Mouse (Mus musculus) thymus, adult 2 months (tissue): ENCODE measurements around the gene Neurl4. TPM values are rescaled to one million over a fixed set of nuclear protein-coding genes. Genes with fewer than 3 reads are reported as not detected.

Source experiments
- DNase-seq: peaks from one replicate; pipeline ENCODE4 v3.0.0; 2021
- H3K27ac ChIP-seq: fragments of 200-500 bp; 2 replicates; pipeline ENCODE4 v1.5.1; 2012; ENCODE audit warnings: low read length, control low read depth; ENCODE audit not compliant: control insufficient read depth, insufficient read depth
- H3K27me3 ChIP-seq: fragments of 200-500 bp; 2 replicates; pipeline ENCODE4 v1.6.1; 2012; ENCODE audit warnings: mild to moderate bottlenecking, low read length, moderate library complexity, mixed read lengths; ENCODE audit not compliant: control insufficient read depth, insufficient read depth
- H3K36me3 ChIP-seq: fragments of 200-500 bp; 2 replicates; pipeline ENCODE4 v1.6.1; 2012; ENCODE audit warnings: mild to moderate bottlenecking, low read length, moderate library complexity; ENCODE audit not compliant: control insufficient read depth, insufficient read depth
- H3K4me1 ChIP-seq: fragments of 200-500 bp; replicated peaks from 2 replicates; pipeline ENCODE4 v1.6.1; 2012; ENCODE audit warnings: low read length; ENCODE audit not compliant: control insufficient read depth, insufficient read depth
- H3K4me3 ChIP-seq: fragments of 200-500 bp; 2 replicates; pipeline ENCODE4 v1.5.1; 2012; ENCODE audit warnings: mild to moderate bottlenecking, low read length, control low read depth, moderate library complexity; ENCODE audit not compliant: control insufficient read depth, insufficient read depth
- CTCF ChIP-seq: fragments of 200-500 bp; IDR thresholded peaks from 2 replicates; pipeline ENCODE4 v1.5.1; 2012; ENCODE audit warnings: mild to moderate bottlenecking, control low read depth, low read length, moderate library complexity, borderline replicate concordance; ENCODE audit not compliant: control insufficient read depth, poor library complexity, insufficient read depth; ENCODE audit errors: extremely low read depth
- POLR2A ChIP-seq: fragments of 200-500 bp; IDR thresholded peaks from 2 replicates; pipeline ENCODE4 v1.6.1; 2012; ENCODE audit warnings: mild to moderate bottlenecking, low read length, control low read depth, moderate library complexity; ENCODE audit not compliant: control insufficient read depth, poor library complexity, insufficient read depth; ENCODE audit errors: extremely low read depth
- WGBS: fragments of 180-500 bp; shearing (Covaris S2); methylation state at CpG from one replicate; pipeline ENCODE4 v1.1.7; 2018; 5-methylcytosine and 5-hydroxymethylcytosine counted together
- polyA plus RNA-seq: library from polyadenylated mRNA; depleted of rRNA; stranded (reverse); fragments of >200 nt; gene quantifications from 2 replicates; pipeline ENCODE4 v1.2.3, GENCODE M21; 2012

The Neurl4 gene
- polyA plus RNA-seq, 1 experiment = 85.3 TPM

DNA sequence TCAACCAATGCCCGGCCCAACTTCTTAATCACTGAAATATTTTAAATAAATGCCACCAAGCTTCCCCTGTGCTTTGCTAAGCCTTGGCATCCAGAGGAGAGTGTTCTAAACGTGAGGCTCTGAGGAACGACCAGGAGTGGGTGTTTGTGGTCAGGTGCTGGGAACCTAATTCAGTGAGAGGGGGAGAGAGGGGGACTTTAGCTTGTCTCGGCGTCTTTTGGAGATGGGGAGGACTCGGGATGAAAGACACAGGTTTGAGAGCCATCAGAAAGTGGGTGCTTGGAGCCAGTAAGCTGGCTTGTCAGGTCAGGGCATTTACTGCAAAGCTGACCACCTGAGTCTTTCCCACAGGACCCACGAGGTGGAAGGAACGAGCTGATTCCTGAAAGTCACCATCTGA is 30.9 kb downstream of the Neurl4 start:
- no peaks in the 10 kb centered on the region for H3K27me3 ChIP-seq
- TF ChIP-seq CTCF (no peak), POLR2A (no peak)
- peaks cover 36% of the 10 kb centered on the region for H3K4me1 ChIP-seq
- no peak overlapping the region for H3K4me3 ChIP-seq
- H3K36me3 ChIP-seq = no peaks in the 10 kb centered on the region
- DNase-seq = no peak
- 22% methylated on average over 8 of the region's 8 CpGs for WGBS
- peak overlapping the region; percentile 91; the same call in 1 of the 2 replicates for H3K27ac ChIP-seq

DNA sequence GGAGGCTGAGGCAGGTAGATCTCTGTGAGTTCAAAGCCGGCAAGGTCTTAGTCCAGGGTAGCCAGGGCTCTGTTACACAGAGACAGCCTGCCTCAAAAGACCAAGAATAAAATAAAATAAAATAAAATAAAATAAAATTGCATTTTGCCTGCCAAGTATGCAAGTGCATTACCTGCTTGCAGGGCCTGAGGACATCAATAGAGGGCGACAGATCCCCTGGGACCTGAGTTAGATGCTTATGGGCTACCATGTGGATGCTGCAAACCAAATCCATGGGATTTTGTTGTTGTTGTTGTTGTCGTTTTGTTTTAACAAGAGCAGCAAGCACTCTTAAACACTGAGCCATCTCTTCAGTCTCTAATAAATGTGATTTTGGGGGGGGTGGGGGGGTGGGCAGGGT is 31.4 kb downstream of the Neurl4 start:
- no peak for TF ChIP-seq POLR2A
- Histone ChIP-seq H3K4me1 (peaks cover 39% of the 10 kb centered on the region), H3K4me3 (no peak overlapping the region), H3K27me3 (no peaks in the 10 kb centered on the region), H3K27ac (peak overlapping the region; percentile 91; the same call in 1 of the 2 replicates), H3K36me3 (no peaks in the 10 kb centered on the region)
- WGBS = 68% methylated on average over 3 of the region's 3 CpGs
- peak; percentile 48 for DNase-seq

DNA sequence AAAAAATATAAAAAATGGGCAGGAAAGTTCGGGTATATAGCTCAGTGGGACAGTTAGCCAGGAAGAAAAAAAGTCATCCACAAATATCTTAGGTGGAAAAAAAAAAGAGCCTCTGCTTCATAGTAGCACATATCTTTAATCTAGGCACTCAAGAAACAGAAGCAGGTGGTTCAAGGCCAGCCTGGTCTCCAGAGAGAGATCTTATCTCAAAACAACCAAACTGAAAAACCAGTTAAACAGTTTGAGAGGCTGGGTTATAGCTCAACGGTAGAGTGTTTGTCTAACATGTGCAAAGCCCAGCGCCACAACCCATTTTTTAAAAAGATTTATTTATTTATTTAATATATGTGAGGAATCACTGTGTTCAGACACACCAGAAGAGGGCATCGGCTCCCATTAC is 32.2 kb downstream of the Neurl4 start:
- H3K27me3 ChIP-seq = no peaks in the 10 kb centered on the region
- no peak for DNase-seq

DNA sequence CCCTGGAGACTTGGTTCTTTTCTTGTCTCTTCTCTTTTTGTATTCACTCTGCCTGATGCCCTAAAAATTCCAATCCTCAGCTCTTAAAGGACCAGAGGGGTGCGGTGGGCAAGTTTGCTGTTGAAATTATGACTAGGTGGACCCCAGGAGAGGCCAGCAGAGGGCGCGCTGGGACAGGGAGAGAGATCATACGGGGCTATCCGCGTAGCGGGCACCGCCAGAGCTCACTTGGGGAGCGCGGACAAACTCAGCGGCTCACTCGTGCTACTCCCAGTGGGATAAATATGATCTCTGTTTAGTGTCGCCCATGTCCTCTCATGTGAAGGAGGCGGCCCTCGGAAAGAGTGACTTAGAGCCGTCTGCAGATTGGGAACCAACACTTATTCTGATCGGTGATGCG is 33.3 kb downstream of the Neurl4 start:
- Histone ChIP-seq H3K27ac (peak overlapping the region; percentile 35; the same call in 1 of the 2 replicates), H3K4me1 (peaks cover 39% of the 10 kb centered on the region), H3K36me3 (no peaks in the 10 kb centered on the region), H3K27me3 (no peaks in the 10 kb centered on the region), H3K4me3 (peak overlapping the region; percentile 29)
- DNase-seq = peak; percentile 93
- WGBS = 1% methylated on average over 18 of the region's 18 CpGs
- TF ChIP-seq CTCF (peak; percentile 95), POLR2A (no peak)

More for the DNA sequence above, 32.2 kb downstream of the Neurl4 start:
- WGBS = 10% methylated on average over 4 of the region's 4 CpGs
- peaks cover 39% of the 10 kb centered on the region for H3K4me1 ChIP-seq
- H3K27ac ChIP-seq = no peak overlapping the region
- no peak for TF ChIP-seq CTCF
- no peak for TF ChIP-seq POLR2A
- H3K4me3 ChIP-seq = no peak overlapping the region
- H3K36me3 ChIP-seq = no peaks in the 10 kb centered on the region

DNA sequence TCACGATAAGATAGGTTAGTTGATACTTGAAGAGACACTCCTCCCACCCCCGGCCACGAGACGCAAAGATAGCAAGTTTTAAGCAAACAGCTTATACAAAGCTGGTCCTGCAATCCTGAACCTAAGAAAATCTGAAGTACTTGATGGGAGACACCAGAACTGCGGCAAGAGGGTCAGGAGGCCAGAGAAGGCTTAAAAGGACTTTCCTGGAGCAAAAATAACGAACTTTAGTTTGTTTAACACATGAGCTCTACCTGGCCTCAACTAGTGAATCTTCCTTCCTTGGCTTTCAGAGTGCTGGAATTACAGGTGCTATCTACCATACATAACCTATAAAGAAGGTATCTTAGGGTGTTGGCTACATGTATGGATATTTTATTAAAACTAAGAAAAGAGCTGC is 33.8 kb downstream of the Neurl4 start:
- TF ChIP-seq POLR2A (no peak), CTCF (no peak)
- Histone ChIP-seq H3K36me3 (no peaks in the 10 kb centered on the region), H3K27me3 (no peaks in the 10 kb centered on the region), H3K27ac (no peak overlapping the region), H3K4me1 (peaks cover 39% of the 10 kb centered on the region), H3K4me3 (no peak overlapping the region)
- DNase-seq = no peak
- WGBS = 19% methylated on average over 6 of the region's 6 CpGs

DNA sequence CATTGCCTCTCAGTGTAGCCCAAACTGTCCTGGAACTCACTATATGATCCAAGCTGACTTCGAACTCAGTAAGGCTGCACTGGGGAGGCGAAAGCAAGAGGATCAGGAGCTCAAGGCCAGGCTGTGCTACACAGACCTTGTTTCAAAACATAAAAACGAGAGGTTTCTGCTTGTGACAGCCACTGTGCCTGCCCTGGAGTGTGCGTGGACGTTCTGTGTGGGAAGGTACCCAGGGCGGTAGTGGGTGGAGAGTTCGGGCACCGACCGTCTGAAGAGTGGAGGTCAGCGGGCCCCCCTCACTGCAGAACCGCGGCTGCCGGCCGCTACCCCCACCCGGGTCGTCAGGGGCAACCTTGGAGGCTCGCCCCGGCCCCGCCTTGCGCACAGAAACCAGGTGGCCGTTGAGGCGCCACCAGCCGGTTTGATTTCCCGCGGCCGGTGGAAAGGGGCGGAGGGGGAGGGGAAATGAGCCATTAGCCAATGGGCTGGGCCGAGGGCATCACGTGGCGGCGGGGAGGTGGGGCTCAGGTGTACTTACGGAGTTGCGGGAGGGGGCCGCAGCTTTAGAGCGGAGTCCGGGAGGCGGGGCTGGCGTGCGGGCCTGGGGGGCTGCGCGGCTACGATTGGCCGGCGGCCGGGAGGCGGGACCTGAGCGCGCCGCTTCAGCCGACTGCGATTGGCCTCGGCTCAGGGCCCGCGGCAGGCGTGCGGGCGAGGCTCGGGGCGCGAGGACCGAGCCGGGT is 34.4 kb downstream of the Neurl4 start, which contains the start of gene Ybx2:
Ybx2 (plus strand) TSS at position 660 of the 743 bp plus-strand sequence.
- Histone ChIP-seq H3K27ac (no peak within 1 kb of the TSS), H3K36me3 (no peaks in the 10 kb centered on the region), H3K4me1 (peaks cover 39% of the 10 kb centered on the region), H3K27me3 (no peaks in the 10 kb centered on the region), H3K4me3 (peak within 1 kb of the TSS; percentile 50)
- TF ChIP-seq POLR2A = no peak
- no peak for TF ChIP-seq CTCF
- peak; percentile 92 for DNase-seq
- 2% methylated on average over 62 of the region's 62 CpGs for WGBS
